Mouse (Mus musculus) liver, embryonic 12.5 days (tissue): ENCODE measurements at regions not wholly inside any gene's neighbourhood (a gene's known extent, or its start where the extent isn't known, plus 50 kb on each side); places are given as distances from the start of the nearest gene placed in this dataset.
A peak's percentile ranks its signal among the peaks of the same experiment; 100 is the strongest.

Source experiments
- ATAC-seq: fragments of 200-750 bp; cut with Nextera tagmentation; 2 replicates; pipeline ENCODE4 v1.8.0; 2017; ENCODE audit warnings: moderate number of reproducible peaks, mild to moderate bottlenecking, moderate library complexity
- H3K27ac ChIP-seq: fragments of 300-500 bp; sonication (generic); 2 replicates; pipeline ENCODE4 v1.5.1; 2016; ENCODE audit warnings: mild to moderate bottlenecking
- H3K27me3 ChIP-seq: fragments of 300-500 bp; sonication (generic); replicated peaks from 2 replicates; pipeline ENCODE4 v1.6.1; 2016; ENCODE audit warnings: mild to moderate bottlenecking, moderate library complexity
- H3K36me3 ChIP-seq: fragments of 300-500 bp; sonication (generic); 2 replicates; pipeline ENCODE4 v1.6.1; 2016; ENCODE audit warnings: mild to moderate bottlenecking, moderate library complexity
- H3K4me1 ChIP-seq: fragments of 300-500 bp; sonication (generic); 2 replicates; pipeline ENCODE4 v1.6.1; 2016
- H3K4me2 ChIP-seq: fragments of 300-500 bp; sonication (generic); 2 replicates; pipeline ENCODE4 v1.6.1; 2016; ENCODE audit warnings: mild to moderate bottlenecking, moderate library complexity
- H3K4me3 ChIP-seq: fragments of 300-500 bp; sonication (generic); 2 replicates; pipeline ENCODE4 v1.5.1; 2016; ENCODE audit warnings: mild to moderate bottlenecking, moderate library complexity
- H3K9ac ChIP-seq: fragments of 300-500 bp; sonication (generic); 2 replicates; pipeline ENCODE4 v1.6.1; 2016; ENCODE audit warnings: mild to moderate bottlenecking, moderate library complexity
- H3K9me3 ChIP-seq: fragments of 300-500 bp; sonication (generic); replicated peaks from 2 replicates; pipeline ENCODE4 v1.6.1; 2016; ENCODE audit warnings: mild to moderate bottlenecking, moderate library complexity
- WGBS: fragments of 180-500 bp; shearing (Covaris S2); methylation state at CpG from one replicate; pipeline ENCODE4 v1.1.7; 2016; ENCODE audit not compliant: insufficient replicate concordance; 5-methylcytosine and 5-hydroxymethylcytosine counted together

GRCm38 (mm10) chr5:148739672-148740071, 187.1 kb upstream of the Ubl3 start:
- peak overlapping the region; percentile 60; the same call in 1 of the 2 replicates for H3K27ac ChIP-seq
- H3K4me2 ChIP-seq = no peak overlapping the region
- H3K9me3 ChIP-seq = peaks cover 6% of the 10 kb centered on the region; the same call in 1 of the 2 replicates
- no peaks in the 10 kb centered on the region for H3K36me3 ChIP-seq
- no peak overlapping the region for H3K9ac ChIP-seq
- no peak overlapping the region for H3K4me3 ChIP-seq
- WGBS = 79% methylated on average over 2 of the region's 2 CpGs
- no peak for ATAC-seq
- H3K27me3 ChIP-seq = no peaks in the 10 kb centered on the region
- H3K4me1 ChIP-seq = peaks cover 26% of the 10 kb centered on the region

GRCm38 (mm10) chr5:148739141-148739540, 186.6 kb upstream of the Ubl3 start:
- Histone ChIP-seq H3K27me3 (no peaks in the 10 kb centered on the region), H3K4me2 (no peak overlapping the region), H3K27ac (no peak overlapping the region), H3K4me1 (peaks cover 26% of the 10 kb centered on the region), H3K36me3 (no peaks in the 10 kb centered on the region), H3K9me3 (peaks cover 6% of the 10 kb centered on the region; the same call in 1 of the 2 replicates), H3K9ac (no peak overlapping the region), H3K4me3 (no peak overlapping the region)
- 23% methylated on average over 3 of the region's 3 CpGs for WGBS
- ATAC-seq = peak; percentile 42

DNA sequence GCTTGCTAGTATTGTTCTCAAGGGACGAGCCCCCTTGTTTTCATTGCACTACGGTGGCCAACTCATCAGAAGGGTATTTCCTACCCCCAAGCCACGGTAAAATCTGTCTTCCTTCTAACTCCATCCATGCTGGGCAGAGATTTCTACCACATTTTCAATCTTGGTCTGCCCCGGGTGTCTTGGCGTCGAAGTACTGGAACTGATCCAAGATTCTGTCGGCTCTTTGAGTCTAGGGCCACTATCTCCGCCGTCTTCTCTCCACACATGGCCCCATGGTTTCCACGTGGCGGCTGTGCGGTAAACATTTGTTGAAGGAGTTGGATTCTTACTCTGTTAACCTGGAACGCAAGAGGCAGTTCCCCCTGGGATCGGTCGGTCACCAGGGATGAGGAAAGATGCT, 177.0 kb upstream of the Ubl3 start:
- ATAC-seq = no peak
- H3K27ac ChIP-seq = no peak overlapping the region
- H3K36me3 ChIP-seq = no peaks in the 10 kb centered on the region
- H3K4me3 ChIP-seq = no peak overlapping the region
- 0 out of 2 replicates have a peak, but pooled peaks cover 16% of the 10 kb centered on the region for H3K27me3 ChIP-seq
- H3K4me1 ChIP-seq = 0 out of 2 replicates have a peak, but pooled peaks cover 5% of the 10 kb centered on the region
- peaks cover 3% of the 10 kb centered on the region; the same call in 1 of the 2 replicates for H3K9me3 ChIP-seq
- WGBS = 74% methylated on average over 15 of the region's 15 CpGs
- no peak overlapping the region for H3K4me2 ChIP-seq
- H3K9ac ChIP-seq = no peak overlapping the region

DNA sequence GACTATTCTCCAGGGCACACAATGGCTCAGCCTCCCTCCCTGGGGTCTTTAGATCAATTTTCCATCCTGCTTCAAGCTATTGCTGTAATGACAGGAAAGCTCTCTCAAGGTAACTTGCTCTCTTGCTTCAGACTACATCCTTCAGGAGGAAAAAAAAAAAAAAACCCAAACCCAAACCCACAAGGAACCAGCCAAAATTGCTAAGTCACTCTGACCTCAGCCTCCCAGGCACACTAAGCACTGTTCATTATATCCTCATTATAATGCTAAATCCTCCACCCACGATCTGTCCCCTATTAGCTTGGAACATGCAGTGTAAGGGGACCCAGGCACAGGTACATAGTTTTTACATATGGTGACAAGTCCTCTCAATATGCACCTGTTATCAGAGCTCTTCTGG, 175.9 kb upstream of the Ubl3 start:
- Histone ChIP-seq H3K27ac (no peak overlapping the region), H3K27me3 (0 out of 2 replicates have a peak, but pooled peaks cover 16% of the 10 kb centered on the region), H3K9me3 (peaks cover 3% of the 10 kb centered on the region; the same call in 1 of the 2 replicates), H3K4me1 (peaks cover 16% of the 10 kb centered on the region), H3K4me3 (no peak overlapping the region), H3K9ac (no peak overlapping the region), H3K36me3 (no peaks in the 10 kb centered on the region), H3K4me2 (no peak overlapping the region)
- ATAC-seq = no peak
- WGBS = 36% methylated on average over 1 of the region's 1 CpGs

GRCm38 (mm10) chr5:148726442-148726841, 173.9 kb upstream of the Ubl3 start:
- no peak for ATAC-seq
- H3K9me3 ChIP-seq = peaks cover 3% of the 10 kb centered on the region; the same call in 1 of the 2 replicates

DNA sequence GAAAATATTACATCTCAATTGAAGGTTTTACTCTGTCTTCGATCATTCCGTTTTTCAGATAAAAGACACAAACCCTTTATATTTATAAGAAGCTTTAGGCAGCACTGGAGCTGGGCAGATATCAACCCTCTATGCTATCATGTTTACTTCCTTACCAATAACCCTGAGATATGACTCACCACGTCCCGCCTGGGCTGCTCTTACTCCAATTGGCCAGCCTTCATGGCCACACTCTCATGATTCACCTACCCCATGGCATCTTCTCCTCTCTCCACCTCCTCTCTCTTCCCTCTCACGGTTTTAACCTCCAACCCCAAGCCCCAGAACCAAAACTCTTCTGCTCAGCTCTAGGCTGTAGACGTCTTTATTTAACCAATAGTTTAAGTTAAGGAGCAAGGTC, 171.9 kb upstream of the Ubl3 start:
- H3K4me3 ChIP-seq = no peak overlapping the region
- WGBS = 51% methylated on average over 6 of the region's 6 CpGs
- no peaks in the 10 kb centered on the region for H3K36me3 ChIP-seq
- H3K4me2 ChIP-seq = no peak overlapping the region
- H3K27me3 ChIP-seq = 0 out of 2 replicates have a peak, but pooled peaks cover 8% of the 10 kb centered on the region
- H3K4me1 ChIP-seq = peaks cover 20% of the 10 kb centered on the region
- peaks cover 3% of the 10 kb centered on the region; the same call in 1 of the 2 replicates for H3K9me3 ChIP-seq
- no peak overlapping the region for H3K9ac ChIP-seq
- peak; percentile 71; the same call in 1 of the 2 replicates for ATAC-seq
- H3K27ac ChIP-seq = peak overlapping the region; percentile 49; the same call in 1 of the 2 replicates

More at GRCm38 (mm10) chr5:148726442-148726841, 173.9 kb upstream of the Ubl3 start:
- Histone ChIP-seq H3K27me3 (0 out of 2 replicates have a peak, but pooled peaks cover 9% of the 10 kb centered on the region), H3K9ac (no peak overlapping the region), H3K4me3 (no peak overlapping the region), H3K4me1 (peaks cover 20% of the 10 kb centered on the region), H3K27ac (no peak overlapping the region), H3K4me2 (no peak overlapping the region), H3K36me3 (no peaks in the 10 kb centered on the region)
- 58% methylated on average over 7 of the region's 7 CpGs for WGBS

DNA sequence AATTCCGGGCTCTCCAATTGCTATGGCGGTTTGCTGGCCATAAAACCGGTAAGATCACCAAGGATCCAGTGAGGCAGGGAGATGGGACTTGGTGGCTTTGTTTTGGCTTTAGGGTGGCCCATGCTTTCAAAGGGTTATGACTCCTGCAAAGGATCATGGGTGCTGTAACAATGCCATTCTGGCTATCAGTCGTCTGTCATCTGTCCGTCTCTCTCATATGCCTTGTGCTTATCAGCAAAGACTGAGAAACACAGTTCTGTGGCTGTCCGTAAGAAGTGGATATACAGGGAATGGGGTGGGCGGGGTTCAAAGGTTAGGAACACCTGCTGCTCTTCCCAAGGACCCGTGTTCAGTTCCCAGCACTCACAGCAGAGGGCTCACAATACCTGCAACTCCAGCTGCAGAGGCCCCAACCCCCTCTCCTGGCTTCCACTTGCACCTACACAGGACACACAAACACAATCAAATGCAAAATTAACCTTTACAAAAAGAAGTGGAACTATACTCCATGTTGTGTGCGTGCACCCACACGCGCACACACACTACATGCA, 171.2 kb upstream of the Ubl3 start:
- 0 out of 2 replicates have a peak, but pooled peaks cover 1% of the 10 kb centered on the region for H3K27me3 ChIP-seq
- peak; percentile 79 for ATAC-seq
- WGBS = 69% methylated on average over 11 of the region's 11 CpGs

DNA sequence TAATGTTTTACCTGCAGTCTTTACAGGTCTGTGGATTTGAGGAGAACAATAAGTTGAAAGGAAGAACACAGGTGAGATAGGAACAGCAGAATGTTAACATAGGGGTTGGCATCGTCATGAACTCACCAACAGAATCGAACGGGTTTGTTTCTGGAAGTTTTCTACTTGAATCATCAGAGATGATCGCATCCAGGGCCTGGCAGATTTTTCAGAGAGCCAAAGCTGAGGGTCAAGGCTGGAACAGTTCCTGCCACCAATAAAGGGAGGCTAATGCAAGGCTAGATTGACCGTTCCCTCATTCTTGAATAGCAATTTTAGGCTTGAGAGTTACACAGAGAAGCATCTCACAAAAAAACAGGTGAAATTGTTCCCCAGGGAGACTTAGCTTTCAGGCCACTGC, 168.0 kb upstream of the Ubl3 start:
- Histone ChIP-seq H3K27me3 (no peaks in the 10 kb centered on the region), H3K9me3 (peaks cover 13% of the 10 kb centered on the region), H3K9ac (no peak overlapping the region), H3K4me3 (no peak overlapping the region), H3K4me1 (peaks cover 40% of the 10 kb centered on the region), H3K27ac (no peak overlapping the region), H3K4me2 (no peak overlapping the region), H3K36me3 (0 out of 2 replicates have a peak, but pooled peaks cover 3% of the 10 kb centered on the region)
- ATAC-seq = no peak
- 73% methylated on average over 5 of the region's 5 CpGs for WGBS

More for the DNA sequence above, 171.2 kb upstream of the Ubl3 start:
- Histone ChIP-seq H3K27ac (peak overlapping the region; percentile 49), H3K9me3 (peaks cover 4% of the 10 kb centered on the region), H3K4me2 (no peak overlapping the region), H3K4me1 (peaks cover 20% of the 10 kb centered on the region), H3K4me3 (no peak overlapping the region), H3K36me3 (0 out of 2 replicates have a peak, but pooled peaks cover 2% of the 10 kb centered on the region), H3K9ac (no peak overlapping the region)

DNA sequence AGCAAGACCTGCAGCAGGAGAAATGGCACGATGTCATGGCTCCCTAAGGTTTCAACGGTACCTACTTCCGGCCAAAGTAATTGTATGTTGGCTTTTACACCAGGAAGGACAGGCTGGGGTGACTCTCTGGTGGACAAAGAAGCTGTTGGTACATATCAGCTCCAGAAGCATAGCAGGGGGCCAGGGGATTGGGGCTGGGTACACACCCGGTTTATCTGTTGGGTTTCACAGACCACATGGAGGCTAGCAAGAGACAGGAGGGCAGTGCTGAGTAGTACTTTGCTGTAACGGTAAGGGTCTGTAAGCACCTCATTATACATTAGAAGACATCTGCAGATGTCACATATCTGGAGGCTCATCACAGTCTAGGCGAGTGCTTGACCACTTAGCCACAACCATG, 164.0 kb upstream of the Ubl3 start:
- peaks cover 13% of the 10 kb centered on the region for H3K9me3 ChIP-seq
- H3K9ac ChIP-seq = no peak overlapping the region
- peak overlapping the region; percentile 39; the same call in 1 of the 2 replicates for H3K27ac ChIP-seq
- WGBS = 52% methylated on average over 6 of the region's 6 CpGs
- peaks cover 37% of the 10 kb centered on the region for H3K4me1 ChIP-seq
- H3K27me3 ChIP-seq = no peaks in the 10 kb centered on the region
- H3K4me2 ChIP-seq = peak overlapping the region; percentile 36
- 0 out of 2 replicates have a peak, but pooled peaks cover 3% of the 10 kb centered on the region for H3K36me3 ChIP-seq
- ATAC-seq = peak; percentile 83
- no peak overlapping the region for H3K4me3 ChIP-seq

DNA sequence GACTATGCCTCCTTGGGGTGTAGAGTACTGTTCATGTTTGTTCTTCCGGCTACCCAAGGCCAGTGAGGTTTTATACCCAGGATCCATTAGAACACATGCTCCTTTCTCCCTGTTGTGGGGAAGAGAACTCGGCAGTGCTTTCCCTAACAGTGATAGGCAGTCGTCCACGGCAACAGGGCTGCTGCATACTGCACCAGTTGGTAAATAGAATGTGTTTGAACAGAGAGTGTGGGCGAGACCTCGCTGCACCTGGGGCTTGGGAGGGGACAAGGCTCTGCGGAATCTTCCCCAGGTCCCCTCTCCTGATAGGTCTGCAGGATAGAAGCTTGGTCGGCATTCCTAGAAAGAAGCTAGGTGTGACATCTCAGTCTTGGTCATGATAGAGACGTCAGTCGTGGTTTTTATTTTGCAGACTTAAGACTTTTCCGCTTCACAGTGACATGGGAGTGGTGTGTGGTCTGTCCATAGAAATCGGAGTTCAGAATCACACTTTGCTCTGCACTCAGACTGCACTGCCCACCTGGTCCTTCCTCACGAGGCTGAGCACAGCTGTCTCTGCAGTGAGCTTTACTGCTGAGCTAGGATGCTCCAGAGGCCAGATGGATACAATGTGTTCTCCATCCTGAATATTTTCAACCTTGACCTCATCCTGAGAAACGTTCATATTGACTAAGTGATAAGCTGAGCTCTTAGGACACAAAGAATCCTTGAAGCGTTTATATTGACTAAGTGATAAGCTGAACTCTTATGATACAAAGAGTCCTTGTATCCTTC, 162.8 kb upstream of the Ubl3 start:
- ATAC-seq = 0 out of 2 replicates have a peak, but pooled peaks have one; percentile 36
- Histone ChIP-seq H3K27ac (0 out of 2 replicates have a peak overlapping the region, but pooled peaks have one; percentile 1), H3K9me3 (peaks cover 13% of the 10 kb centered on the region), H3K9ac (no peak overlapping the region), H3K27me3 (no peaks in the 10 kb centered on the region), H3K4me1 (peaks cover 37% of the 10 kb centered on the region), H3K36me3 (0 out of 2 replicates have a peak, but pooled peaks cover 3% of the 10 kb centered on the region), H3K4me2 (0 out of 2 replicates have a peak overlapping the region, but pooled peaks have one; percentile 6), H3K4me3 (no peak overlapping the region)
- WGBS = 58% methylated on average over 15 of the region's 15 CpGs

DNA sequence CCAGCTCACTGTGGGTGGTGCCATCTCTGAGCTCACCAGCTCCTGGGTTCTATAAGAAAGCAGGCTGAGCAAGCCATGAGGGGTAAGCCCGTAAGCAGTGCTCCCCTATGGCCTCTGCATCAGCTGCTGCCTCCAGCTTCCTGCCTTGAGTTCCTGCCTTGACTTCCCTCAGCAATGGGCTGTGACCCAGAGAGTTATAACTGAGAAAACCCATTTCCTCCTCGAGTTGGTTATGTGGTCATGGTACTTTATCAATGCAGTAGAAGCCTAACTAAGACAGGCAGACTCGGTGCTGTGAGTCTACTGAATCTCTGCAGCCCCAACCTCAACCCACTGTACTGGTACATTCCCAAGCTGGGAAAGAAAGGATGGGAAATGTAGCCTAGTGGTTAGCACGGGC, 162.2 kb upstream of the Ubl3 start:
- H3K4me2 ChIP-seq = no peak overlapping the region
- 0 out of 2 replicates have a peak, but pooled peaks cover 3% of the 10 kb centered on the region for H3K36me3 ChIP-seq
- H3K4me3 ChIP-seq = no peak overlapping the region
- no peak overlapping the region for H3K27ac ChIP-seq
- peaks cover 13% of the 10 kb centered on the region for H3K9me3 ChIP-seq
- peaks cover 37% of the 10 kb centered on the region for H3K4me1 ChIP-seq
- H3K27me3 ChIP-seq = no peaks in the 10 kb centered on the region
- ATAC-seq = no peak
- no peak overlapping the region for H3K9ac ChIP-seq
- WGBS = 48% methylated on average over 4 of the region's 4 CpGs

DNA sequence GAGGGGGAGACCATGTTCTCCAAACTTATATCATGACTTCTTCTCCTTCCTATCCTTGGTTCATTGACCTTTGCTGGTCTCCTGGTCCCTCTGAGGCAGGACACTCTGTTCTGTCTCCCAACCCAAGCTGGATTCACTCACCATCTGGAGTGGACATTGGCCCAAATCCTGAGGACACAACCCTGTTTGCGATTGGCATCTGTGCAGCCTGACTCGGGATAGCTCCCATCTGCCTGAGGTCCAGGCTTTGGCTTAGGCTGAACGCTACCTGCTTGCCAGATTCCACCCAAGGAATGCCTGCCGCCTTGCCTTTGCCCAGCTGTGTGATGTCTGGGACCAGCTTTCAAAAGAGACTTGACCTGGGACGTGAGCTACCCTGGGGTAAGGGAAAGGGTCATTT, 161.2 kb upstream of the Ubl3 start:
- no peak overlapping the region for H3K4me3 ChIP-seq
- peaks cover 6% of the 10 kb centered on the region; the same call in 1 of the 2 replicates for H3K27me3 ChIP-seq
- H3K9ac ChIP-seq = no peak overlapping the region
- H3K4me1 ChIP-seq = peaks cover 41% of the 10 kb centered on the region
- H3K4me2 ChIP-seq = no peak overlapping the region
- H3K36me3 ChIP-seq = 0 out of 2 replicates have a peak, but pooled peaks cover 2% of the 10 kb centered on the region
- peaks cover 12% of the 10 kb centered on the region for H3K9me3 ChIP-seq
- WGBS = 83% methylated on average over 5 of the region's 5 CpGs
- ATAC-seq = no peak
- H3K27ac ChIP-seq = no peak overlapping the region
